Comparison of ENCODE assay signal across 10 mouse cellular contexts in the genomic region with DNA sequence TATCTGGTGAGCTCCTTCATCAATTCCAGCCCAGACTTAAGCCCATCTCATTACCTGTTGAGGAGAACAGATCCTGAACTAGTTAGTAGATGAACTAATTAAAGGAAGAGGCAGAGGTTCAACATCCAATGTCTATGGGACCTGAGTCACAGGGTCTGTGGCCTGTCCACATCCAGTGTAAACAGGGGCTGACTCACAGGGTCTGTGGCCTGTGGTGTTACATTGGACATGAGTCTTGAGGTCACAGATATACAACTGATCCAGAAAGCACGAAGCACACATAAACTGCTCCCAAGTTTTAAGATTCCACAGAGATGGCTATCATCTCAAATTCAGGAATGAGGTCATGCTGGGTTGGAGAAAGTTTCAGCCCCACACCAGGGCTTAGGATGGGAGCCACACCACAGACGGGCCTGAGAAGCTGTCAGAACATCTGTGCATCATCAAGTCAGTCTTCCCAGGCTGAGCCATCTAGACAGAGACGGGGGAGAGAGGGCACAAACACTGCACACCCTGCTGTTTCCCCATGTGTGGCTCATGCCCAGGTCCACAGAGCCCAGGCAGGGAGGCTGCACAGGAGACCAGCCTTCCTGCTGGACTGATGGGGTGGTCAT.
DNase-seq lines count a peak whose midpoint lies in the region; ATAC-seq and TF ChIP-seq lines count a peak whose summit lies in the region.
"Had no signal": no experiment of that assay in that cellular context is flagged by ENCODE, and none has a peak within 500 bp of the region (broad histone marks: within the 10 kb centered on the region; RNA-seq: fewer than 3 reads in every experiment).

No protein-coding gene starts in this region.

- DNase-seq in heart, postnatal 0 days (ENCODE audit: low spot score) = no peak
- no peak for DNase-seq in heart, postnatal 36 days
- no peak for DNase-seq in midbrain, embryonic 10.5 days (ENCODE audit: low spot score)
- DNase-seq in midbrain, embryonic 14.5 days = no peak
- peak; percentile 53 for DNase-seq in embryonic facial prominence, embryonic 14.5 days (ENCODE audit: low spot score)
- no peak for DNase-seq in left cerebral cortex, adult 11 months (ENCODE audit: low spot score)
- no peak for DNase-seq in left cerebral cortex, adult 2 months (ENCODE audit: extremely low spot score in 1 of 2, low spot score in 2 of 2)
- DNase-seq: cerebellum, postnatal 36 days had no signal

- 34% methylated on average over 3 of the region's 3 CpGs for WGBS in heart, postnatal 0 days
- 78% methylated on average over 3 of the region's 3 CpGs for WGBS in midbrain, embryonic 10.5 days
- 78% methylated on average over 3 of the region's 3 CpGs for WGBS in midbrain, embryonic 14.5 days
- WGBS in embryonic facial prominence, embryonic 14.5 days = 38% methylated on average over 2 of the region's 3 CpGs

- peak; percentile 30 for ATAC-seq in heart, postnatal 0 days (ENCODE audit: insufficient read depth, low read depth)
- ATAC-seq in midbrain, embryonic 14.5 days (ENCODE audit: low FRiP score, low TSS enrichment) = no peak
- ATAC-seq in embryonic facial prominence, embryonic 14.5 days (ENCODE audit: low read depth) = peak; percentile 71
- ATAC-seq: forebrain, embryonic 15.5 days had no signal

- H3K9ac ChIP-seq in heart, postnatal 0 days (replicated peaks; ENCODE audit: low read depth, low read length) = no peak overlapping the region
- no peak overlapping the region for H3K9ac ChIP-seq in midbrain, embryonic 14.5 days (replicated peaks; ENCODE audit: low read length)
- no peak overlapping the region for H3K9ac ChIP-seq in embryonic facial prominence, embryonic 14.5 days (ENCODE audit: low read depth, low read length)
- H3K9ac ChIP-seq: forebrain, embryonic 15.5 days; neural tube, embryonic 13.5 days had no signal

- no peak overlapping the region for H3K27ac ChIP-seq in heart, postnatal 0 days (ENCODE audit: low read depth)
- peak overlapping the region; percentile 42 for H3K27ac ChIP-seq in midbrain, embryonic 10.5 days (replicated peaks)
- no peak overlapping the region for H3K27ac ChIP-seq in midbrain, embryonic 14.5 days (replicated peaks; ENCODE audit: low read depth, low read length)
- peak overlapping the region; percentile 2 for H3K27ac ChIP-seq in embryonic facial prominence, embryonic 14.5 days (replicated peaks; ENCODE audit: low read depth, low read length)
- H3K27ac ChIP-seq in left cerebral cortex, adult 2 months = no peak overlapping the region
- H3K27ac ChIP-seq: forebrain, embryonic 15.5 days; neural tube, embryonic 13.5 days had no signal

- TF ChIP-seq EP300 in heart, postnatal 0 days (IDR thresholded peaks at IDR 0.05; ENCODE audit: low read depth) = no peak

- H3K27me3 ChIP-seq in heart, postnatal 0 days (ENCODE audit: control insufficient read depth, insufficient read depth, low read length) = no peaks in the 10 kb centered on the region
- no peaks in the 10 kb centered on the region for H3K27me3 ChIP-seq in midbrain, embryonic 10.5 days (ENCODE audit: low read depth, poor library complexity, severe bottlenecking)
- H3K27me3 ChIP-seq in midbrain, embryonic 14.5 days (ENCODE audit: control insufficient read depth, insufficient read depth, low read length) = no peaks in the 10 kb centered on the region
- no peaks in the 10 kb centered on the region for H3K27me3 ChIP-seq in embryonic facial prominence, embryonic 14.5 days (replicated peaks; ENCODE audit: control insufficient read depth, insufficient read depth, low read length)
- H3K27me3 ChIP-seq: forebrain, embryonic 15.5 days; neural tube, embryonic 13.5 days had no signal

- no peak for TF ChIP-seq CTCF in heart, postnatal 0 days (IDR thresholded peaks at IDR 0.05; ENCODE audit: low read depth)
- TF ChIP-seq CTCF in left cerebral cortex, adult 2 months (IDR thresholded peaks at IDR 0.05) = no peak

- H3K4me2 ChIP-seq in heart, postnatal 0 days (ENCODE audit: low read depth, low read length) = no peak overlapping the region
- H3K4me2 ChIP-seq in midbrain, embryonic 14.5 days (ENCODE audit: low read length) = no peak overlapping the region
- H3K4me2 ChIP-seq in embryonic facial prominence, embryonic 14.5 days (ENCODE audit: low read depth, low read length) = no peak overlapping the region
- H3K4me2 ChIP-seq: forebrain, embryonic 15.5 days; neural tube, embryonic 13.5 days had no signal

- intact Hi-C loops in heart, postnatal 36 days (cut with DNase I) = no loop called here
- intact Hi-C loops in left cerebral cortex, adult 2 months (cut with DNase I) = loop anchor here (5.0 kb wide), 1 partner anchor 53 kb away; no protein-coding TSS in a partner anchor

- H3K4me3 ChIP-seq in heart, postnatal 0 days (ENCODE audit: low read depth, low read length) = no peak overlapping the region
- no peak overlapping the region for H3K4me3 ChIP-seq in midbrain, embryonic 10.5 days
- H3K4me3 ChIP-seq in midbrain, embryonic 14.5 days (replicated peaks; ENCODE audit: low read depth, low read length) = no peak overlapping the region
- H3K4me3 ChIP-seq in embryonic facial prominence, embryonic 14.5 days (ENCODE audit: low read depth, low read length) = no peak overlapping the region
- no peak overlapping the region for H3K4me3 ChIP-seq in left cerebral cortex, adult 2 months
- H3K4me3 ChIP-seq: forebrain, embryonic 15.5 days; neural tube, embryonic 13.5 days had no signal

- H3K36me3 ChIP-seq in heart, postnatal 0 days (replicated peaks; ENCODE audit: control insufficient read depth, insufficient read depth, low read length) = no peaks in the 10 kb centered on the region
- H3K36me3 ChIP-seq in midbrain, embryonic 10.5 days = no peaks in the 10 kb centered on the region
- no peaks in the 10 kb centered on the region for H3K36me3 ChIP-seq in midbrain, embryonic 14.5 days (ENCODE audit: control insufficient read depth, insufficient read depth, low read length)
- no peaks in the 10 kb centered on the region for H3K36me3 ChIP-seq in embryonic facial prominence, embryonic 14.5 days (ENCODE audit: control insufficient read depth, insufficient read depth, low read length)
- H3K36me3 ChIP-seq: forebrain, embryonic 15.5 days; neural tube, embryonic 13.5 days had no signal

- H3K4me1 ChIP-seq in heart, postnatal 0 days (ENCODE audit: control insufficient read depth, insufficient read depth) = peaks cover 11% of the 10 kb centered on the region; the same call in 1 of the 2 replicates
- H3K4me1 ChIP-seq in midbrain, embryonic 10.5 days = peaks cover 8% of the 10 kb centered on the region; the same call in 1 of the 2 replicates
- no peaks in the 10 kb centered on the region for H3K4me1 ChIP-seq in midbrain, embryonic 14.5 days (ENCODE audit: control insufficient read depth, insufficient read depth, low read length)
- H3K4me1 ChIP-seq in embryonic facial prominence, embryonic 14.5 days (ENCODE audit: control insufficient read depth, insufficient read depth, low read length) = 0 out of 2 replicates have a peak, but pooled peaks cover 5% of the 10 kb centered on the region
- H3K4me1 ChIP-seq: neural tube, embryonic 13.5 days had no signal

- H3K9me3 ChIP-seq in heart, postnatal 0 days (replicated peaks; ENCODE audit: control insufficient read depth, low read length) = no peaks in the 10 kb centered on the region
- no peaks in the 10 kb centered on the region for H3K9me3 ChIP-seq in midbrain, embryonic 10.5 days (replicated peaks)
- no peaks in the 10 kb centered on the region for H3K9me3 ChIP-seq in midbrain, embryonic 14.5 days (ENCODE audit: control insufficient read depth, low read length)
- no peaks in the 10 kb centered on the region for H3K9me3 ChIP-seq in embryonic facial prominence, embryonic 14.5 days (ENCODE audit: control insufficient read depth, low read length)
- H3K9me3 ChIP-seq: forebrain, embryonic 15.5 days; neural tube, embryonic 13.5 days had no signal

Comparison
In these comparisons a context has a peak if more than half of its experiments do, and no peak if none do; other contexts are left out.
1. H3K27ac ChIP-seq: peak in midbrain, embryonic 10.5 days (single experiment) and embryonic facial prominence, embryonic 14.5 days (single experiment); none in heart, postnatal 0 days (single experiment), midbrain, embryonic 14.5 days (single experiment) and left cerebral cortex, adult 2 months (single experiment).